Mouse (Mus musculus): ENCODE results near the gene Ccr1.
"Not testable (repeated sequence)": the region's sequence is repeated elsewhere in the genome, so short reads cannot be mapped to it uniquely, and the experiment has no call there.

The Ccr1 gene

GRCm38 (mm10) chr9:123927281-123927960 is 41.1 kb downstream of the Ccr1 start:
- DNase-seq (ENCODE audit: low read depth), result no peak

DNA sequence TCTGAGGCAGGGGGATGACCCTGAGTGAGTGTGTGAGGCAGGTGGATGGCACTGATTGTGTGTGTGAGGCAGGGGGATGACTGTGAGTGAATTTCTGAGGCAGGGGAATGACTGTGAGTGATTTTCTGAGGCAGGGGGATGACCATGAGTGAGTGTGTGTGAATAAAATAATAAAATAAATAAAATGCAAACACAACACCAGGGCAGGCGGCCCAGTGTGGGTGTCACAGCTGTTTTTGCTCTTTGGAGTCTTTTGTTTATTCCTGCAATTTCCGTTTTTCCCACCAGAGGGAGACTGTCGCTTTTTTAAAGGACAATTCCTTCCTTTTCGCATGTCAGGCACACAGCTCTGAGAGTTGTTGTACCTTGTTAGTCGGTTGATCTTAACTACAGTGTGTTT is 42.5 kb downstream of the Ccr1 start:
- DNase-seq (ENCODE audit: low read depth), result peak; percentile 95

GRCm38 (mm10) chr9:123925101-123925946 is 43.2 kb downstream of the Ccr1 start:
- DNase-seq (ENCODE audit: low read depth), result no peak

- no peak for DNase-seq (ENCODE audit: low read depth)
Observed at GRCm38 (mm10) chr9:123924589-123925066, 43.9 kb downstream of the Ccr1 start.

GRCm38 (mm10) chr9:123924035-123924434 is 44.5 kb downstream of the Ccr1 start:
- DNase-seq (ENCODE audit: low read depth), result not testable (repeated sequence)

DNA sequence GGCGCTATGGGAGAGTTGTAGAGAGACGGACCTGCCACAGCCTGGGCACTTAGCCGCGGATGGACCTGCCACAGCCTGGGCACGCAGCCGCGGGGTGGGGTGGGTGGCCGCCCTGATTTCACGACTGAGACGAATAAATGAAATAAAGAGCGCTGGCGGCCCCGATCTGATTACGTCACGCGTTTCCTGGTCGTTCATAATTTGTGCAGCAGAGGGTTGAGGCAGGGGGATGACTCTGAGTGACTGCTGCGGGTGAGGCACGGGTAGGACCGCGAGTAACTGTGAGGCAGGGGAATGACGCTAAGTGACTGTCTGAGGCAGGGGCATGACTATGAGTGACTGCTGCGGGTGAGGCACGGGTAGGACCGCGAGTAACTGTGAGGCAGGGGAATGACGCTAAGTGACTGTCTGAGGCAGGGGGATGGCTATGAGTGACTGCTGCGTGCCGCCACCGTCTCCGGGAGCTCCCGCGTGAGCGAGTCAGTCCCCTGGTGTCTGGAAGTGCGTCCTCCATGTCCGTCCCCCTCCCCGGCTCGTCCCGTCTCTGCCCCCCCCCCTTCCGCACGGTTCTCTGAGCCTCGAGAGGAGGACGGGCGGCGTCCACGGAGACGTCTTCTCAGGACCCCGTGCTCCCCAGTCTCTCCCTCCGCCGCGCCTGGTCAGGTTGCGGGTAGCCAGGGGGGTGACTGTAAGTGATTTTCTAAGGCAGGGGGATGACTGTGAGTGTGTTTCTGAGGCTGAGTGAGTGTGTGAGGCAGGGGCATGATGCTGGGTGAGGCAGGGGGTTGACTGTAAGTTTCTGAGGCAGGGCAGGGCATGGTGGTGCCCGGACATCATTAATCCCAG is 45.1 kb downstream of the Ccr1 start:
- DNase-seq (ENCODE audit: low read depth), result no peak
